Mouse (Mus musculus): ENCODE measurements around the gene Tanc2.

DNA sequence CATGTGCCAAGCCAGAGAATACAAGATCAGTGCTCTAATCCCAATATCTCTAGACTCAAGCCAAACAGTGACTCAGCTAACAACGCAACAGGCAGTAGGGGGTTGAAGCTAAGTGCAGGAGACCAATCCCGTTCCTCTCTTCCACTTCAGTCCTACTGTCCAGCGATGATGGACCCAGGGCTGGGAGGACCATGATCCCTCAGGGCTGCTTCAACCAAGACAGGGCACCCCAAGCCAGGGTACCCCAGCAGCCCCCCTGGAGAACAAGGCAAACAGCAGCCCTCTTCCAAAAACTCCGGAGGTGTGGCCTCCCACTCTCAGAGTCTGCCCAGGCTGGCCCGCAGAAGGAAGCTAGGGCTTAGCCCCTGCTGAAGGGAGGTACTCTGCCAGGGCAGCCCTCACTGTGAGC, 344.5 kb downstream of the Tanc2 start:
- TF ChIP-seq CTCF (IDR thresholded peaks at IDR 0.05; ENCODE audit: extremely low read depth, insufficient read depth, insufficient read length, insufficient replicate concordance), result no peak
- TF ChIP-seq POLR2A (IDR thresholded peaks at IDR 0.05; ENCODE audit: low read depth, low read length), result no peak

All from spleen, adult 2 months (tissue).